Mouse (Mus musculus): ENCODE data around the gene Soat1.
"Not testable (repeated sequence)": the region's sequence is repeated elsewhere in the genome, so short reads cannot be mapped to it uniquely, and the experiment has no call there.

Gene Soat1

GRCm38 (mm10) chr1:156473961-156474503 lies at the start of gene Soat1:
Soat1 (minus strand) TSS chr1:156474331.
- DNase-seq (ENCODE audit: low read depth): peak; percentile 91

- not testable (repeated sequence) for DNase-seq (ENCODE audit: low read depth)
Observed at GRCm38 (mm10) chr1:156523842-156524241, 49.7 kb upstream of the Soat1 start, which contains the start of gene Gm10031. Gm10031 (plus strand) TSS chr1:156524012.

- peak; percentile 96 for DNase-seq (ENCODE audit: low read depth)
Observed at GRCm38 (mm10) chr1:156521796-156522517, 47.8 kb upstream of the Soat1 start.

GRCm38 (mm10) chr1:156520136-156520780 lies 46.1 kb upstream of the Soat1 start:
- peak; percentile 15 for DNase-seq (ENCODE audit: low read depth)

- DNase-seq (ENCODE audit: low read depth): no peak
Observed at GRCm38 (mm10) chr1:156507753-156508152, 33.6 kb upstream of the Soat1 start.

GRCm38 (mm10) chr1:156505901-156506300 lies 31.8 kb upstream of the Soat1 start:
- DNase-seq (ENCODE audit: low read depth): no peak

- DNase-seq (ENCODE audit: low read depth): peak; percentile 38
Observed at GRCm38 (mm10) chr1:156504945-156505523, 30.9 kb upstream of the Soat1 start.

GRCm38 (mm10) chr1:156496910-156497309 lies 22.8 kb upstream of the Soat1 start:
- DNase-seq (ENCODE audit: low read depth): no peak

- DNase-seq (ENCODE audit: low read depth): no peak
Observed at GRCm38 (mm10) chr1:156495025-156495424, 20.9 kb upstream of the Soat1 start.

GRCm38 (mm10) chr1:156491226-156491796 lies 17.2 kb upstream of the Soat1 start:
- no peak for DNase-seq (ENCODE audit: low read depth)

- DNase-seq (ENCODE audit: low read depth): no peak
Observed at GRCm38 (mm10) chr1:156488031-156488430, 13.9 kb upstream of the Soat1 start.

- no peak for DNase-seq (ENCODE audit: low read depth)
Observed at GRCm38 (mm10) chr1:156487498-156487897, 13.4 kb upstream of the Soat1 start.

- no peak for DNase-seq (ENCODE audit: low read depth)
Observed at GRCm38 (mm10) chr1:156481826-156482225, 7.7 kb upstream of the Soat1 start.

GRCm38 (mm10) chr1:156476535-156476934 lies 2.4 kb upstream of the Soat1 start:
- DNase-seq (ENCODE audit: low read depth): no peak

GRCm38 (mm10) chr1:156476016-156476415 lies 1.9 kb upstream of the Soat1 start:
- no peak for DNase-seq (ENCODE audit: low read depth)

GRCm38 (mm10) chr1:156474854-156475253 lies 723 bp upstream of the Soat1 start:
- DNase-seq (ENCODE audit: low read depth): no peak

- DNase-seq (ENCODE audit: low read depth): peak; percentile 44
Observed at GRCm38 (mm10) chr1:156473003-156473402, 1.1 kb downstream of the Soat1 start.

- no peak for DNase-seq (ENCODE audit: low read depth)
Observed at GRCm38 (mm10) chr1:156471955-156472354, 2.2 kb downstream of the Soat1 start.

- no peak for DNase-seq (ENCODE audit: low read depth)
Observed at GRCm38 (mm10) chr1:156471071-156471470, 3.1 kb downstream of the Soat1 start.

- DNase-seq (ENCODE audit: low read depth): no peak
Observed at GRCm38 (mm10) chr1:156470557-156470956, 3.6 kb downstream of the Soat1 start.

- no peak for DNase-seq (ENCODE audit: low read depth)
Observed at GRCm38 (mm10) chr1:156468576-156468975, 5.6 kb downstream of the Soat1 start.

GRCm38 (mm10) chr1:156467655-156468255 lies 6.4 kb downstream of the Soat1 start:
- DNase-seq (ENCODE audit: low read depth): no peak

Measured in naive thymus-derived CD4-positive, alpha-beta T cell, adult 2 months (primary cell).